20 mouse cellular contexts compared by ENCODE assay signal in the genomic region with DNA sequence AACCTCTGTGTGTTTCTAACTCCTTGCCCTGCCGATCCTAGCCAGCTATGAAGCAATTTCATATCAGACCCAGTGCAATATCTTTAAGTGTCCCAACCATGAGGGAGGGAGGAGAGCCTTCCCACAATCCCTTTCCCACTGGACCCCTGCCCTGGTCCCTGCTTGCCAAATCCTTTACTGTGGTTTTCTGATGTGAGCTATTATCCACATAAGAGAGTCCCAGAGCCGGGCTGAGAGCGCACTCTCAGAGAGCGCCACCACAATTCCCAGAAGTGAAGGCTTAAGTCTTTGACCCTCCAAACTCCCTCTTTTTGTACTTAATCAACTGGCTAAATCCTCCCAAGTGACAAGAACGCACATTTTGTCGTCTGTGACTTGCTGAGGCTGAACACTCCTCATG.
A peak's percentile ranks its signal among the peaks of the same experiment; 100 is the strongest.
DNase-seq lines count a peak whose midpoint lies in the region; ATAC-seq and TF ChIP-seq lines count a peak whose summit lies in the region.
"Had no signal": no experiment of that assay in that cellular context is flagged by ENCODE, and none has a peak within 500 bp of the region (broad histone marks: within the 10 kb centered on the region; RNA-seq: fewer than 3 reads in every experiment).

No protein-coding gene starts in this region.

- TF ChIP-seq CTCF in midbrain, postnatal 0 days (IDR thresholded peaks at IDR 0.05) = no peak

- no peak overlapping the region for H3K4me2 ChIP-seq in midbrain, postnatal 0 days (ENCODE audit: low read depth, low read length, poor library complexity, severe bottlenecking)
- H3K4me2 ChIP-seq: hindbrain, embryonic 14.5 days; kidney, embryonic 15.5 days had no signal

- no peak overlapping the region for H3K4me3 ChIP-seq in midbrain, postnatal 0 days (ENCODE audit: low read depth, low read length)
- H3K4me3 ChIP-seq in midbrain, embryonic 10.5 days = no peak overlapping the region
- H3K4me3 ChIP-seq: kidney, embryonic 15.5 days; left cerebral cortex, adult 2 months; limb, embryonic 10.5 days had no signal

- 50% methylated on average over 6 of the region's 6 CpGs for WGBS in midbrain, postnatal 0 days
- 49% methylated on average over 6 of the region's 6 CpGs for WGBS in midbrain, embryonic 10.5 days

- no peak overlapping the region for H3K9ac ChIP-seq in midbrain, postnatal 0 days (replicated peaks; ENCODE audit: low read length, poor library complexity, severe bottlenecking)
- H3K9ac ChIP-seq: hindbrain, embryonic 14.5 days; kidney, embryonic 15.5 days; liver, postnatal 0 days had no signal

- H3K9me3 ChIP-seq in midbrain, postnatal 0 days (ENCODE audit: low read length) = no peaks in the 10 kb centered on the region
- H3K9me3 ChIP-seq in midbrain, embryonic 10.5 days (replicated peaks) = no peaks in the 10 kb centered on the region
- H3K9me3 ChIP-seq: kidney, embryonic 15.5 days; limb, embryonic 10.5 days had no signal

- no peaks in the 10 kb centered on the region for H3K27me3 ChIP-seq in midbrain, postnatal 0 days (ENCODE audit: insufficient read depth, low read length)
- no peaks in the 10 kb centered on the region for H3K27me3 ChIP-seq in midbrain, embryonic 10.5 days (ENCODE audit: low read depth, poor library complexity, severe bottlenecking)
- H3K27me3 ChIP-seq: CH12.LX; kidney, embryonic 15.5 days had no signal

- no peaks in the 10 kb centered on the region for H3K36me3 ChIP-seq in midbrain, postnatal 0 days (ENCODE audit: insufficient read depth, low read length)
- no peaks in the 10 kb centered on the region for H3K36me3 ChIP-seq in midbrain, embryonic 10.5 days
- H3K36me3 ChIP-seq: kidney, embryonic 15.5 days; limb, embryonic 10.5 days had no signal

- H3K4me1 ChIP-seq in midbrain, postnatal 0 days (ENCODE audit: insufficient read depth, low read length) = no peaks in the 10 kb centered on the region
- 0 out of 2 replicates have a peak, but pooled peaks cover 2% of the 10 kb centered on the region for H3K4me1 ChIP-seq in midbrain, embryonic 10.5 days
- H3K4me1 ChIP-seq: kidney, embryonic 15.5 days had no signal

- no peak overlapping the region for H3K27ac ChIP-seq in midbrain, postnatal 0 days (ENCODE audit: low read depth, low read length)
- no peak overlapping the region for H3K27ac ChIP-seq in midbrain, embryonic 10.5 days (replicated peaks)
- H3K27ac ChIP-seq: hindbrain, embryonic 14.5 days; kidney, embryonic 15.5 days; left cerebral cortex, adult 2 months; limb, embryonic 10.5 days had no signal

- peak; percentile 31 for DNase-seq in gastrocnemius, postnatal 10 days
- DNase-seq in gastrocnemius, adult 8-10 months (ENCODE audit: low spot score in 2 of 2) = no peak
- DNase-seq in heart, postnatal 10 days = peak; percentile 25 to 33
- DNase-seq in heart, postnatal 25 days (ENCODE audit: low spot score) = no peak
- peak; percentile 1 for DNase-seq in midbrain, postnatal 0 days (ENCODE audit: low spot score)
- DNase-seq in midbrain, embryonic 10.5 days (ENCODE audit: low spot score) = no peak
- DNase-seq in retina, embryonic 14.5 days (ENCODE audit: low spot score) = peak; percentile 39
- no peak for DNase-seq in left cerebral cortex, postnatal 25 days (ENCODE audit: low spot score in 2 of 2)
- DNase-seq: adrenal gland, adult 8-10 months; cerebellum, adult 11 months; cerebellum, postnatal 14 days; layer of hippocampus, adult 9-11 months; liver, postnatal 0 days; right cerebral cortex, postnatal 14 days; thymus, postnatal 36 days had no signal

- ATAC-seq in midbrain, postnatal 0 days (ENCODE audit: low FRiP score) = no peak
- ATAC-seq: liver, postnatal 0 days had no signal

- intact Hi-C loops in heart, postnatal 10 days (cut with DNase I) = no loop called here
- intact Hi-C loops in heart, postnatal 25 days (cut with DNase I) = no loop called here
- intact Hi-C loops in left cerebral cortex, postnatal 25 days (cut with DNase I) = no loop called here

Comparison
In these comparisons a context has a peak if more than half of its experiments do, and no peak if none do; other contexts are left out.
1. DNase-seq: peak in gastrocnemius, postnatal 10 days (single experiment), heart, postnatal 10 days (2 of 2), midbrain, postnatal 0 days (single experiment) and retina, embryonic 14.5 days (single experiment); none in gastrocnemius, adult 8-10 months (0 of 2), heart, postnatal 25 days (single experiment), midbrain, embryonic 10.5 days (single experiment) and left cerebral cortex, postnatal 25 days (0 of 2).